Mouse (Mus musculus) intestine, embryonic 15.5 days (tissue): ENCODE results near the gene Cldn10. TPM values are rescaled to one million over a fixed set of nuclear protein-coding genes. Genes with fewer than 3 reads are reported as not detected.
A peak's percentile ranks its signal among the peaks of the same experiment; 100 is the strongest.
"Not testable (repeated sequence)": the region's sequence is repeated elsewhere in the genome, so short reads cannot be mapped to it uniquely, and the experiment has no call there.

Experiments
- ATAC-seq: fragments of 200-750 bp; cut with Nextera tagmentation; 2 replicates; pipeline ENCODE4 v1.8.0; 2017; ENCODE audit warnings: moderate TSS enrichment, moderate library complexity
- H3K27ac ChIP-seq: fragments of 300-500 bp; sonication (generic); 2 replicates; pipeline ENCODE4 v1.5.1; 2015; ENCODE audit warnings: mild to moderate bottlenecking, inconsistent platforms
- H3K27me3 ChIP-seq: fragments of 300-500 bp; sonication (generic); replicated peaks from 2 replicates; pipeline ENCODE4 v1.6.1; 2015; ENCODE audit warnings: inconsistent platforms
- H3K36me3 ChIP-seq: fragments of 300-500 bp; sonication (generic); 2 replicates; pipeline ENCODE4 v1.6.1; 2015; ENCODE audit warnings: inconsistent platforms
- H3K4me1 ChIP-seq: fragments of 300-500 bp; sonication (generic); replicated peaks from 2 replicates; pipeline ENCODE4 v1.6.1; 2015; ENCODE audit warnings: inconsistent platforms
- H3K4me2 ChIP-seq: fragments of 300-500 bp; sonication (generic); replicated peaks from 2 replicates; pipeline ENCODE4 v1.6.1; 2015; ENCODE audit warnings: mild to moderate bottlenecking, inconsistent platforms
- H3K4me3 ChIP-seq: fragments of 300-500 bp; sonication (generic); replicated peaks from 2 replicates; pipeline ENCODE4 v1.5.1; 2015; ENCODE audit warnings: inconsistent platforms
- H3K9ac ChIP-seq: fragments of 300-500 bp; sonication (generic); 2 replicates; pipeline ENCODE4 v1.6.1; 2015; ENCODE audit warnings: inconsistent platforms
- H3K9me3 ChIP-seq: fragments of 300-500 bp; sonication (generic); 2 replicates; pipeline ENCODE4 v1.6.1; 2016; ENCODE audit warnings: inconsistent platforms
- WGBS: fragments of 180-500 bp; shearing (Covaris S2); methylation state at CpG from one replicate; pipeline ENCODE4 v1.1.7; 2015; 5-methylcytosine and 5-hydroxymethylcytosine counted together
- polyA plus RNA-seq: library from polyadenylated mRNA; unstranded; fragments of >200 nt; fragmentation: Nextera tagmentation; extraction: Ambion mirVana; gene quantifications from 2 replicates; pipeline ENCODE4 v1.2.1, GENCODE M21; 2015

Cldn10 gene
- 19.7 and 39.7 TPM in 2 replicates for polyA plus RNA-seq

DNA sequence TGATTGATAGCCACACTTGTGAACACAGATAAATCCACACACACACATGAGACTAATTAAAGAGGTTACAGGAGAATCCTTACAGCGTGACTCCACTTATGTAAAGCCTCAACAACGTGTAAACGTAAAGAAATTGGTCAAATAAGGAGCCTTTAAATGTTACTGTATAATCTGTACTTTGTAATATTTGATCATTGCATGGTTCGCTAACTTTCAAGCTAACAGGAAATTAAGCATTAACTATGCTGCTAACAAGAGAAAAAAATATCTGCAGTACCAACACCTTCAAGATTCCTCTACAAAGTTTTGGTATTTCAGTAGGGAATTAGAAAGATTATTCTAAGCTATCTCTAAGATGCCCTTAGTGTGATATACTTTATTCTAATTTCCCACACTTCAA is at the start of gene Cldn10:
Gene Cldn10 (plus strand): TSS at position 288 of the 400 bp plus-strand sequence.
- Histone ChIP-seq H3K4me3 (no peak within 1 kb of the TSS), H3K9ac (no peak within 1 kb of the TSS), H3K4me2 (no peak within 1 kb of the TSS), H3K27me3 (no peaks in the 10 kb centered on the region), H3K36me3 (no peaks in the 10 kb centered on the region), H3K27ac (no peak within 1 kb of the TSS), H3K9me3 (no peaks in the 10 kb centered on the region), H3K4me1 (no peaks in the 10 kb centered on the region)
- no peak for ATAC-seq
- WGBS: 73% methylated on average over 4 of the region's 4 CpGs

DNA sequence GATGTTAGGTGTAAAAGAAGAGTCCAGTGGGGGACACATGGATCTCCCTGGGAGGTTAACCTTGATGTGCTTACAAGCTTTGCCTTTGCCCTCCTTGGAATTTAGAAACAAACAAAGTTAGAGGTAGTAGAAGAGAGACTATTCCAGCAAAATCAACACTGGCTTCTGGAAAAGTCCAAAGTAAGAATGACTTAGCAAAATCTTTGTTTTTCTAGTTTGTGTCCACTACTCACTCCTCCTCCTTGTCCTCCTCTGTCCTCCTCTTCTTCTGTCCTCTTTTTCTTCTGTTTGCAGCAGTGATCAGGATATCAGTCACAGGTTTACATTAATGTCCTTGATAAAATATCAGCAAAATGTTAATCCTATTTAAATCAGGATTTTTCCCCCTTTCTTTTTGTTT is 45.9 kb upstream of the Cldn10 start:
- H3K4me3 ChIP-seq: no peak overlapping the region
- no peak overlapping the region for H3K9ac ChIP-seq
- H3K9me3 ChIP-seq: no peaks in the 10 kb centered on the region
- no peak for ATAC-seq
- no peaks in the 10 kb centered on the region for H3K27me3 ChIP-seq
- no peak overlapping the region for H3K4me2 ChIP-seq
- H3K36me3 ChIP-seq: no peaks in the 10 kb centered on the region
- no peak overlapping the region for H3K27ac ChIP-seq
- no peaks in the 10 kb centered on the region; the same call in 1 of the 2 replicates for H3K4me1 ChIP-seq

DNA sequence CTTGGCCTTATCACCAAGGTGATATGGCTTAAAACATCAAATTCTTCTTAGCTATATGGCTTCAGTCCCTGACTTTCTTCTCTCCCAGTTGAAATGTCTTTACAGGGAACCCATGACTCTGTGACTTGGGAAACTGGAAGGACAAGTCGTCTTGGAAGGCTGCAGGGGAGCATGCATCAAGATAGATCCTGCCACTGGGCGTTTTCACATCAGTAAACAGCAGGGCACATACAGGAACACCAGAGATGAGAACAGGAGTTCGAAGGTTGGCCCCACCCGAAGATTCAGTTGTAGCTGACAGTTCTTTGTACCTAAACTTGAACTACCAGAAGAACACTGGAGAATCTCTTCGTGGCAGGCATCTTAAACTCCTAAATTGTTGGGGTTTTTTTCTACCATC is 44.8 kb upstream of the Cldn10 start:
- H3K4me1 ChIP-seq: no peaks in the 10 kb centered on the region; the same call in 1 of the 2 replicates
- no peaks in the 10 kb centered on the region for H3K36me3 ChIP-seq
- H3K9me3 ChIP-seq: no peaks in the 10 kb centered on the region
- ATAC-seq: peak; percentile 78
- H3K27ac ChIP-seq: no peak overlapping the region
- WGBS: 53% methylated on average over 5 of the region's 5 CpGs
- no peak overlapping the region for H3K4me2 ChIP-seq
- no peak overlapping the region for H3K4me3 ChIP-seq
- H3K9ac ChIP-seq: no peak overlapping the region
- H3K27me3 ChIP-seq: no peaks in the 10 kb centered on the region

GRCm38 (mm10) chr14:118749068-118749467 is 38.6 kb upstream of the Cldn10 start:
- 0 out of 2 replicates have a peak, but pooled peaks cover 2% of the 10 kb centered on the region for H3K4me1 ChIP-seq
- 47% methylated on average over 2 of the region's 2 CpGs for WGBS
- no peaks in the 10 kb centered on the region for H3K27me3 ChIP-seq
- no peak overlapping the region for H3K27ac ChIP-seq
- no peak overlapping the region for H3K4me2 ChIP-seq
- no peaks in the 10 kb centered on the region for H3K9me3 ChIP-seq
- no peak overlapping the region for H3K4me3 ChIP-seq
- peak; percentile 91 for ATAC-seq
- no peak overlapping the region for H3K9ac ChIP-seq
- no peaks in the 10 kb centered on the region for H3K36me3 ChIP-seq

GRCm38 (mm10) chr14:118749715-118750114 is 38.0 kb upstream of the Cldn10 start:
- Histone ChIP-seq H3K27me3 (no peaks in the 10 kb centered on the region), H3K36me3 (no peaks in the 10 kb centered on the region), H3K4me2 (no peak overlapping the region), H3K27ac (no peak overlapping the region), H3K9ac (no peak overlapping the region), H3K4me1 (0 out of 2 replicates have a peak, but pooled peaks cover 2% of the 10 kb centered on the region), H3K4me3 (no peak overlapping the region), H3K9me3 (no peaks in the 10 kb centered on the region)
- 40% methylated on average over 4 of the region's 4 CpGs for WGBS
- 0 out of 2 replicates have a peak, but pooled peaks have one; percentile 9 for ATAC-seq

DNA sequence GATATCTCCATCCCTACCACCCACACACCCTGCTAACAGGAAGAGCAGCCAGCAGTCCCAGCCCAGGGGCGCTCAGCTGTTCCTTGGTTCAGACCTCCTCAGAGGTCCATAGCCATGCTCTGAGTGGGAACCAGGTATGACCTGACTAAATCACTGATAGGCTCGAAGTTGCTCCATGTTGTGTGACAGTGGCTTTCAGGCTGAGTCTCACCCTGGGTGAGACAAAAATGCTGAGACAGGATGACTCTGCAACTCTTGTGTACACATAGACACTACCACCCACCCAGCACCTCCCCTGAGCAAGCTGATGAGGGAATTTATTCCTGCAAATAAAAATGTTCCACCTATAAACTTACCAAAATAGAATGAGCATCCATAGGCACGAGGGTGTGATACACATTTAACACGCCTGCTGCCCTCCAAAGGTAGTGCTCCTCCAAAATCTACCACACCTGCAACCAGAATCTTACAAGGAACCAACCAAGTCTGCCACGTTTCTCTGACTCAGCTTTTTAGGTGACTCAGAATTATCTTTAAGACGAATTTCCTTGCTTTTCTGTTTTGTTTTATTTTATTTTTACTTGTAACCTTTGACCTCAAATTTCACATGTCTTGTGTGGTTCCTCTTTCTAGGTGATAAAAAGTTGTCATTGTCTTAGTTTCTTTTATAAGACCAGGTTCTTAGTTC is 37.1 kb upstream of the Cldn10 start:
- Histone ChIP-seq H3K4me1 (0 out of 2 replicates have a peak, but pooled peaks cover 2% of the 10 kb centered on the region), H3K9me3 (no peaks in the 10 kb centered on the region), H3K4me2 (no peak overlapping the region), H3K4me3 (no peak overlapping the region), H3K9ac (no peak overlapping the region), H3K36me3 (no peaks in the 10 kb centered on the region), H3K27me3 (no peaks in the 10 kb centered on the region), H3K27ac (no peak overlapping the region)
- WGBS: 77% methylated on average over 6 of the region's 6 CpGs
- ATAC-seq: peak; percentile 24; the same call in 1 of the 2 replicates

- H3K4me3 ChIP-seq: no peak overlapping the region
Measured at GRCm38 (mm10) chr14:118751193-118751753, 36.4 kb upstream of the Cldn10 start.

GRCm38 (mm10) chr14:118756015-118756414 is 31.7 kb upstream of the Cldn10 start:
- Histone ChIP-seq H3K27ac (no peak overlapping the region), H3K9ac (no peak overlapping the region), H3K4me2 (no peak overlapping the region), H3K4me1 (no peaks in the 10 kb centered on the region), H3K9me3 (no peaks in the 10 kb centered on the region), H3K4me3 (no peak overlapping the region), H3K27me3 (no peaks in the 10 kb centered on the region), H3K36me3 (no peaks in the 10 kb centered on the region)
- WGBS: 74% methylated on average over 4 of the region's 4 CpGs
- ATAC-seq: no peak

More at GRCm38 (mm10) chr14:118751193-118751753, 36.4 kb upstream of the Cldn10 start:
- no peak overlapping the region for H3K27ac ChIP-seq
- no peaks in the 10 kb centered on the region for H3K27me3 ChIP-seq
- H3K36me3 ChIP-seq: no peaks in the 10 kb centered on the region
- H3K9ac ChIP-seq: no peak overlapping the region
- H3K4me1 ChIP-seq: 0 out of 2 replicates have a peak, but pooled peaks cover 2% of the 10 kb centered on the region
- no peaks in the 10 kb centered on the region for H3K9me3 ChIP-seq
- 68% methylated on average over 8 of the region's 8 CpGs for WGBS
- H3K4me2 ChIP-seq: no peak overlapping the region
- ATAC-seq: no peak

DNA sequence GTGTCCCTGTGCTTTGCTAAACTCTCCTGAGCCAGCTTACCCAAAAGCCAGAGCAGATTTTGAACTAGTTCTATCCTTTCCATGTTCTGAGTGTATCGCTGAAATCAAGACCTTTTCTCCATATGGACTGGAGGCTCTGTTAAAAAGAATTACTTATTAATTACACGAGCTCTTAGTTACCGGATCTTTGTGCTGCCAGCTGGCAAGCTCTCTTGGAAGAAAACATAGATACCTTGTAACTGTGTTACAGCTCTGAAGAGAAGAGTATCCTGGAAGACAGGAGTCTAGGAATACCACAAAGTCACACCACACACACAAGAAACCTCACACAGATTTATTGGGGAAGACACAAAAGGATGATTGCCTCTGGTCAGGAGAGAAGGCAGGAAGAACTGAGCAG is 31.1 kb upstream of the Cldn10 start:
- Histone ChIP-seq H3K4me1 (no peaks in the 10 kb centered on the region), H3K27me3 (no peaks in the 10 kb centered on the region), H3K27ac (no peak overlapping the region), H3K9me3 (no peaks in the 10 kb centered on the region), H3K9ac (no peak overlapping the region), H3K4me3 (no peak overlapping the region), H3K36me3 (no peaks in the 10 kb centered on the region), H3K4me2 (no peak overlapping the region)
- ATAC-seq: no peak
- 83% methylated on average over 3 of the region's 3 CpGs for WGBS

DNA sequence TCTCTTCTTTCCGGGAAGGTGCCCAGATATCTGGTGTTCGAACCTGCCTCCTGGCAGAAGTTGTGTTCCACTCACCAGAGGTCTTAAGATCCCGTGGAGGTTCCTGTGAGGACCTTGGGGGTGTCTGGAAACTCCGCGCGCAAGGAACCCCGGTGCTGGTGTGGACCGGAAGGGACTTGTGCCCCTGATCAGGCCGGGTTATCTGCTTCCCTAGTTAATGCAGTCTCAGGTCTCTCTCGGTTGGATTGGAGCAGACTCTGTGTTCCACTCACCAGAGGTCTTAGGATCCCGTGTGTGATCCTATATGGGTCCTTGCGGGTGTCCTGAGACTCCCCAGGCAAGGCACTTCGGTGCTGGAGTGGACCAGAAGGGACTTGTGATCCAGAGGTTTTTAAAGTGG is 24.3 kb upstream of the Cldn10 start:
- H3K4me3 ChIP-seq, H3K36me3 ChIP-seq, H3K27me3 ChIP-seq, H3K9me3 ChIP-seq, H3K4me2 ChIP-seq, H3K9ac ChIP-seq, H3K27ac ChIP-seq, H3K4me1 ChIP-seq, ATAC-seq: not testable (repeated sequence)
- 98% methylated on average over 13 of the region's 13 CpGs for WGBS

DNA sequence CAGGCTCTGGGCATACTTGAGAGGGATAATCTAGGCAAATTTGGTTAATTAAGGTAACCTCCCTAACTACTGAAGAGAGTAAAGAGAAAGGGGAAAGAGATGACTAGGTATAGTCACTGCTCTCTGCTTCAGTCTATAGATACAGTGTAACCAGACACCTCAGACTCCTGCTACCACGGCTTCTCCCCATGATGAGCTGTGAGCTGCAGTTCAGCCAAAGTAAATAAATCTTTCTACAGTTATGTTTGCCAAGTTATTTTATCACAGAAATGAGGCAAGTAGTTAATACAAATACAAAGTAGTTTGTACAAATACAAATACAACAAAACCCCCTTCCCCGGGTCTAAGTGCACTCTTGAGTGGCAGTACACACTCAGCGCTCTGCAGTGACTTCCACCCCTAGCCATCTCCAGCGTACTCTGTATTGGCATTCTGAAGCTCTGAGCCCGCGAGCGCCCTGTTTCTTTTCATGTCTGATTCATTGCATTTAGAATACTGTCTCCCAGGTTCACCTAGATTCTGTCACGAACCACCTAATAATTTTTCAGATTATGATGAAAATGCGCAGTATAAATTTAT is 23.7 kb upstream of the Cldn10 start:
- Histone ChIP-seq H3K27me3 (no peaks in the 10 kb centered on the region; the same call in 1 of the 2 replicates), H3K4me3 (no peak overlapping the region), H3K9ac (no peak overlapping the region), H3K36me3 (no peaks in the 10 kb centered on the region), H3K4me1 (no peaks in the 10 kb centered on the region), H3K4me2 (no peak overlapping the region), H3K27ac (no peak overlapping the region), H3K9me3 (no peaks in the 10 kb centered on the region)
- no peak for ATAC-seq
- 57% methylated on average over 9 of the region's 9 CpGs for WGBS

GRCm38 (mm10) chr14:118765306-118765705 is 22.4 kb upstream of the Cldn10 start:
- H3K9me3 ChIP-seq: no peaks in the 10 kb centered on the region
- 81% methylated on average over 7 of the region's 7 CpGs for WGBS
- no peaks in the 10 kb centered on the region; the same call in 1 of the 2 replicates for H3K27me3 ChIP-seq
- no peaks in the 10 kb centered on the region for H3K4me1 ChIP-seq
- no peak overlapping the region for H3K27ac ChIP-seq
- H3K9ac ChIP-seq: no peak overlapping the region
- no peak overlapping the region for H3K4me2 ChIP-seq
- H3K36me3 ChIP-seq: no peaks in the 10 kb centered on the region
- no peak for ATAC-seq
- H3K4me3 ChIP-seq: no peak overlapping the region
